Mouse (Mus musculus) forebrain, embryonic 11.5 days (tissue): Measurements from ENCODE around the gene Lck. TPM values are rescaled to one million over a fixed set of nuclear protein-coding genes. Genes with fewer than 3 reads are reported as not detected.

Experiments
- ATAC-seq: fragments of 200-750 bp; cut with Nextera tagmentation; replicated peaks from 2 replicates; pipeline ENCODE4 v1.8.0; 2017; ENCODE audit warnings: moderate TSS enrichment; ENCODE audit not compliant: low FRiP score
- DNase-seq: peaks from one replicate; pipeline ENCODE4 v3.0.0-alpha.2; 2017; ENCODE audit warnings: low spot score
- H3K27ac ChIP-seq: fragments of 300-500 bp; sonication (generic); 2 replicates; pipeline ENCODE4 v1.5.1; 2014; ENCODE audit warnings: low read depth, low read length
- H3K27me3 ChIP-seq: fragments of 300-500 bp; sonication (generic); 2 replicates; pipeline ENCODE4 v1.6.1; 2014; ENCODE audit warnings: mild to moderate bottlenecking, low read length, mixed read lengths; ENCODE audit not compliant: control insufficient read depth, insufficient read depth
- H3K36me3 ChIP-seq: fragments of 300-500 bp; sonication (generic); 2 replicates; pipeline ENCODE4 v1.6.1; 2014; ENCODE audit warnings: mild to moderate bottlenecking, low read length, moderate library complexity, mixed read lengths; ENCODE audit not compliant: control insufficient read depth, insufficient read depth
- H3K4me1 ChIP-seq: fragments of 300-500 bp; sonication (generic); replicated peaks from 2 replicates; pipeline ENCODE4 v1.6.1; 2014; ENCODE audit warnings: low read length, mixed read lengths; ENCODE audit not compliant: control insufficient read depth, insufficient read depth
- H3K4me2 ChIP-seq: fragments of 300-500 bp; sonication (generic); 2 replicates; pipeline ENCODE4 v1.6.1; 2014; ENCODE audit warnings: low read depth, mild to moderate bottlenecking, low read length, moderate library complexity, mixed read lengths; ENCODE audit not compliant: severe bottlenecking
- H3K4me3 ChIP-seq: fragments of 300-500 bp; sonication (generic); 2 replicates; pipeline ENCODE4 v1.5.1; 2014; ENCODE audit warnings: low read depth, low read length
- H3K9ac ChIP-seq: fragments of 300-500 bp; sonication (generic); 2 replicates; pipeline ENCODE4 v1.6.1; 2014; ENCODE audit warnings: low read length
- H3K9me3 ChIP-seq: fragments of 300-500 bp; sonication (generic); 2 replicates; pipeline ENCODE4 v1.6.1; 2016; ENCODE audit warnings: low read length, mixed read lengths; ENCODE audit not compliant: control insufficient read depth
- WGBS: fragments of 180-500 bp; shearing (Covaris S2); extraction: QIAGEN DNeasy Blood & Tissue Kit; methylation state at CpG from one replicate; pipeline ENCODE4 v1.1.7; 2014; 5-methylcytosine and 5-hydroxymethylcytosine counted together
- polyA plus RNA-seq: library from polyadenylated mRNA; unstranded; fragments of >200 nt; fragmentation: Nextera tagmentation; extraction: Ambion mirVana; gene quantifications from 2 replicates; pipeline ENCODE4 v1.2.1, GENCODE M21; 2014

Gene Lck
- polyA plus RNA-seq, 1 experiment from 2014 or later = 13.8 TPM

- DNase-seq (no peak), ATAC-seq (no peak)
- H3K4me3 ChIP-seq = no peak within 1 kb of the TSS
- no peaks in the 10 kb centered on the region for H3K27me3 ChIP-seq
- no peak within 1 kb of the TSS; the same call in 1 of the 2 replicates for H3K4me2 ChIP-seq
- H3K9ac ChIP-seq = no peak within 1 kb of the TSS
- H3K9me3 ChIP-seq = no peaks in the 10 kb centered on the region
- WGBS = 86% methylated on average over 5 of the region's 5 CpGs
- H3K27ac ChIP-seq = no peak within 1 kb of the TSS
- H3K36me3 ChIP-seq = no peaks in the 10 kb centered on the region
- H3K4me1 ChIP-seq = no peaks in the 10 kb centered on the region
Observed at GRCm38 (mm10) chr4:129578466-129578865, 5.0 kb upstream of the Lck start, which contains the start of gene Fam167b. Gene Fam167b, minus strand, starts transcription at chr4:129578549.

GRCm38 (mm10) chr4:129577688-129578087 lies 4.2 kb upstream of the Lck start:
- Histone ChIP-seq H3K9ac (no peak overlapping the region), H3K36me3 (no peaks in the 10 kb centered on the region), H3K27me3 (no peaks in the 10 kb centered on the region), H3K4me2 (no peak overlapping the region), H3K4me1 (no peaks in the 10 kb centered on the region), H3K9me3 (no peaks in the 10 kb centered on the region), H3K27ac (no peak overlapping the region), H3K4me3 (no peak overlapping the region)
- DNase-seq (no peak), ATAC-seq (no peak)
- WGBS = 84% methylated on average over 7 of the region's 7 CpGs

- Histone ChIP-seq H3K27me3 (no peaks in the 10 kb centered on the region), H3K36me3 (no peaks in the 10 kb centered on the region), H3K9me3 (no peaks in the 10 kb centered on the region), H3K27ac (no peak overlapping the region), H3K9ac (peak overlapping the region; percentile 5; the same call in 1 of the 2 replicates), H3K4me3 (no peak overlapping the region), H3K4me2 (peak overlapping the region; percentile 8; the same call in 1 of the 2 replicates), H3K4me1 (no peaks in the 10 kb centered on the region)
- DNase-seq (peak; percentile 81), ATAC-seq (0 out of 2 replicates have a peak, but pooled peaks have one; percentile 33)
- 33% methylated on average over 21 of the region's 21 CpGs for WGBS
Observed at GRCm38 (mm10) chr4:129576863-129577491, 3.5 kb upstream of the Lck start.

- 69% methylated on average over 7 of the region's 8 CpGs for WGBS
- Histone ChIP-seq H3K4me2 (no peak overlapping the region), H3K4me3 (no peak overlapping the region), H3K9me3 (no peaks in the 10 kb centered on the region), H3K4me1 (no peaks in the 10 kb centered on the region), H3K36me3 (no peaks in the 10 kb centered on the region), H3K27ac (no peak overlapping the region), H3K27me3 (no peaks in the 10 kb centered on the region), H3K9ac (no peak overlapping the region)
- DNase-seq (no peak), ATAC-seq (no peak)
Observed at GRCm38 (mm10) chr4:129575171-129575844, 1.9 kb upstream of the Lck start.

GRCm38 (mm10) chr4:129573093-129573370 lies 409 bp downstream of the Lck start:
- no peak for DNase-seq
- Histone ChIP-seq H3K9ac (no peak overlapping the region), H3K27me3 (no peaks in the 10 kb centered on the region), H3K4me2 (no peak overlapping the region), H3K27ac (no peak overlapping the region), H3K4me3 (no peak overlapping the region), H3K36me3 (no peaks in the 10 kb centered on the region), H3K9me3 (no peaks in the 10 kb centered on the region), H3K4me1 (no peaks in the 10 kb centered on the region)
- WGBS = 93% methylated on average over 4 of the region's 4 CpGs
- ATAC-seq = no peak

- WGBS = 88% methylated on average over 13 of the region's 13 CpGs
- Histone ChIP-seq H3K9me3 (no peaks in the 10 kb centered on the region), H3K4me2 (no peak overlapping the region), H3K27ac (no peak overlapping the region), H3K4me1 (no peaks in the 10 kb centered on the region), H3K9ac (no peak overlapping the region), H3K36me3 (no peaks in the 10 kb centered on the region), H3K4me3 (no peak overlapping the region), H3K27me3 (no peaks in the 10 kb centered on the region)
- no peak for ATAC-seq
- DNase-seq = no peak
Observed at GRCm38 (mm10) chr4:129572236-129573092, 977 bp downstream of the Lck start.

GRCm38 (mm10) chr4:129571551-129572084 lies 1.8 kb downstream of the Lck start:
- Histone ChIP-seq H3K9me3 (no peaks in the 10 kb centered on the region), H3K36me3 (no peaks in the 10 kb centered on the region), H3K9ac (no peak overlapping the region), H3K4me2 (no peak overlapping the region), H3K27ac (no peak overlapping the region), H3K4me1 (no peaks in the 10 kb centered on the region), H3K4me3 (no peak overlapping the region), H3K27me3 (no peaks in the 10 kb centered on the region)
- WGBS = 77% methylated on average over 8 of the region's 8 CpGs
- DNase-seq (no peak), ATAC-seq (no peak)

- Histone ChIP-seq H3K27ac (no peak overlapping the region), H3K36me3 (no peaks in the 10 kb centered on the region), H3K4me3 (no peak overlapping the region), H3K4me1 (no peaks in the 10 kb centered on the region), H3K4me2 (no peak overlapping the region), H3K9me3 (no peaks in the 10 kb centered on the region), H3K9ac (no peak overlapping the region), H3K27me3 (no peaks in the 10 kb centered on the region)
- ATAC-seq = no peak
- WGBS = 91% methylated on average over 6 of the region's 6 CpGs
- DNase-seq = no peak
Observed at GRCm38 (mm10) chr4:129570028-129570427, 3.4 kb downstream of the Lck start.
